Mouse (Mus musculus) right cerebral cortex, postnatal 10 days (tissue): ENCODE data around the gene Kif2c.

ENCODE experiments used
- DNase-seq, 2 experiments: peaks; one replicate each; pipeline ENCODE4 v3.0.0; 2021; ENCODE audit warnings: low spot score in 2 of 2

Kif2c gene

DNA sequence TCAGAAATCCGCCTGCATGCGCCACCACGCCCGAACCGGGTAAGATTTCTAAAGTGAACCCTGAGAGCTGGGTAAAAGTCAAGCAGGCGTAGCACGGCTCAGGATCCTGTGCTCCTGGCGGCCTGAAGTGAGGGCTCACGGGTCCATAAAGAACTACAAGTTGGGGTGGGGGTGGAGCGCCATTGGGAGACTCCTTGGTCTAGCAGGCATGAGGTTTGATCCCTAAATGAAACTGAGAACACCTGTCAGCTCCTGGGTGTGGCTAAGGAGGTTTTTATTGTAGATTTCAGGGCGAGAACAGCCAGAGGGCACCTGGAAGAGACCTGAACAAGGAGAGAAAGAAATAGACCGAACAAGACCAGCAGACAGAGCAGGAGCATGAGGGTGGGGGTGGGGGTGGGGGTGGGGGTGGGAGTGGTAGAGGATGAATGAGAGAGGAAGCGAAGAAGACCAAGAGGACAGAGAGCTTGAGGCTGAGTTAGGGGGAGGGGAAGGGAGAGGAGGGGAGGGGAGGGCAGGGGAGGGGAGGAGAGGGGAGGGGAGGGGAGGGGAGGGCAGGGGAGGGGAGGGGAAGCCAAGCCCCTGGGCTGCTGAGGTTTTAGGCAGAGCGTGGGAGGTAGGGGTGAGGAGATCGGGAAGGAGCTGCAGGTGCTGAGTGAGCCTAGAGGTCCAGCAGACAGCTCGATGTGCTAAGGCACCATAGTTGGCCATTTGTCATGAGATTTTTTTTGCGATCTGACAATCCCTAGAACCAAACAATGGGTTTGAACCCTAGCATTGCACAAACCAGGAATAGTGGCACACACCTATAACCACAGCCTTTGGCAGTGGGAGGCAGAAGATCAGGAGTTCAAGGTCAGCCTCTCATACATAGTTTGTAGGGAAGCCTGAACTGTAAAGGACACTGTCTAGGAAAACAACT lies 43.9 kb downstream of the Kif2c start:
- DNase-seq: no peak

DNA sequence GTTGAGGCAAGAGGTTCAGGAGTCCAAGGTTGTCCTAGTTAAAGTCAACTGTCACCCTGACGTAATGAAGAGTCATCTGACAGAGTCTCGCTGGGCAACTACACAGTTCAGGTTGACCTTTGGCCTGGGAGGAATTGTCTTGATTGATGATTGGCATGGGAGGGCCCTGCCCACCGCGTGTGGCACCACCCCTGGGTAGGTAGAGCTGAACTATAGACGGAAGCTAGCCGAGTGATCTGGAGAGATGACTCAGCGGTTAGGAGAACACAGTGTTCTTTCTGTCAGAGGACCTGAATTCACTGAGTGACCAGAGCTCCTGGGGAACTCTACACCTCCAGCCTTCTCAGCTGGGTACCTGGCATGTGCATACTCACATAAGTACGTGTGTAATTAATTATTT lies 46.4 kb downstream of the Kif2c start:
- no peak for DNase-seq

DNA sequence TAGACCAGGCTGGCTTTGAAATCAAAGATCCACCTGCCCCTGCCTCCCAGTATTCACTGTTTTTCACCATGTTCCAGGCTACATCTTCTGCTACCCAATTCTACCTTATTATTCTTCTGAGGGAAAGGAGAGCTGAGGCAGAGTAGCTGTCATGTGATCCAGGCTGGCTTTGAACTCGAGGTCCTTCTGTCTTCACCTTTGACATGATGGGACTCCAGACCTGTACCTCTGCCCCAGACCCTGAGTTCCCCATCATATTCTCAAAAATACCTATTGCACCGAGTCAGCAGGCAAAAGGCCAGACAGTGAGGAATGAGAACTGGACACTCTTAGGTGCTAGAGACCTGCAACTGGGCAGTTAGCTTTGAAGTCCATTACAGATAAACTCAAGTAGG lies 47.8 kb downstream of the Kif2c start:
- peak in 1 of 2 experiments; percentile 33 for DNase-seq

DNA sequence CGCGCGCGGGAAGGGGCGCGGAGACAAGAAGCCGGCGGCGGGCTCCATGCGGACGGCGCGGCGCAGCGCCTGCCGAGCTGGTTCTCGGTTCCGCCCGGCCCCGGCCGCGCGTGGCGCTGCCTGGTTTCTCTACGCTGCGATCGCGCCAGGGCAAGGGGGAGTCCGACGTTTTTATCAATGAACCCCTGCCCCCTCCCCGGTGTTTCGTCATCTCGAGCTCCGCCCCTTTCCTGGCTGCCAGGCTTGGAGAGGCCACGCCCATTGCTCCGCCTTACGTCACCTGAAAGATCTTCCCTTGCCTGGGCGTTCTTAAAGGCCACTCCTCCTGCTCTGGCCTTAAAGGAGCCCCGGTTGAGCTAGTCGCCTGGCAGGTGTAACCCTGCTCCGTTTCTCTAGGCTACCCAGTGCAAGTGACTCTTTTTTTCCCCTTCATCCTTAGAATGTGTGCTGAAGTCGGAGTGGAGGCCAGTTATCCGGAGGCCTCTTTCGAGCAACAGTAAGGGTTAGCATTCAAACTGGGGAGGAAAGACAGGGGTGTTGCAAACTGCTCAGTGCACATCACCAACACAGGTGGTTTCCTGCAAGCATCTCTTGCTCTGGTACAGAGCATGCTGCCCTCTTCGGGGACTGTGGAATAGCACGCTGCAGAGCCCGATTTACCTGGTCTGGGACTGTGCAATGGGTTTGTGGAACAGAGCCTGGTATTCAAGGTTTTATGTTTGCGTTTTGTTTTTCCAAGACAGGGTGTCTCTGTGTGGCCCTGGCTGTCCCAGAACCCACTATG lies 48.4 kb downstream of the Kif2c start, which contains the start of gene Plk3:
Gene Plk3 (minus strand): TSS at position 147 of the 784 bp plus-strand sequence.
- peak; percentile 98 for DNase-seq

DNA sequence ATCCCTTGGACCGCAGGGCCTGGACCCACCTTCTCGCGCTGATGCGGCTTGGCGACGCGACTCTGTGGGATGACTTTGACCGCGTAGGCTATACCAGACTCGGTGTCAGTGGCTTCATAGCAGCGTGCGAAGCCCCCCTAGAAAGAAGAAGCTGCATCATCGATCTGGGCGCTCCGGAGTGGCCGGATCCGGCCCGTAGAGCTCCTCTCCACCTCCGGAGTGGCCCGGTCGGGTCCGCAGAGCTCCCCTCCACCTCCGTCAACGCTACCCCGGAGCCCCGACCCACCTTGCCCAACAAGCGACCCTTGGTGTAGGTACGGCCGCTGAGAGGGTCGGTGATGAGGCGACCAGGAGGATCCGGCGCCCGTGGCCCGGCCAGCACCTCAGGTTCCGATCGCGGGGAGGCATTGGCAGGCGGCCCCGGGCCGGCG lies 49.1 kb downstream of the Kif2c start:
- no peak for DNase-seq

DNA sequence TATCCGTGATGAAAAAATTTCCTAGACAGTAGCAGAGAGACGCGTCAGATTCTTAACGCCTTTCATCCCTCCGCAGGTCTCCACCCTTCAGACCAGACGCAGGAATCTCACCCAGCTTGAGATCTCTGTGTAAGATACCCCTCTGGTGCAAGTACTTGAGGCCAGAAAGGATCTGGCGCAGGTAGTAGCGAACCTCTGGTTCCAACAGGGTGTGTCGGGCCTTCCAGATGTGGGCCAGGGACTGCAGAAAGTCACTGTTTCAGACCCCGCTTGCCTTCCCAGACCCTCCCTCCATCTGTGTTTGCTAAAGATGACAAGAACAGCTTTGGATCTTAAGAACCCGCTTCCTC lies 49.7 kb downstream of the Kif2c start:
- DNase-seq: no peak

DNA sequence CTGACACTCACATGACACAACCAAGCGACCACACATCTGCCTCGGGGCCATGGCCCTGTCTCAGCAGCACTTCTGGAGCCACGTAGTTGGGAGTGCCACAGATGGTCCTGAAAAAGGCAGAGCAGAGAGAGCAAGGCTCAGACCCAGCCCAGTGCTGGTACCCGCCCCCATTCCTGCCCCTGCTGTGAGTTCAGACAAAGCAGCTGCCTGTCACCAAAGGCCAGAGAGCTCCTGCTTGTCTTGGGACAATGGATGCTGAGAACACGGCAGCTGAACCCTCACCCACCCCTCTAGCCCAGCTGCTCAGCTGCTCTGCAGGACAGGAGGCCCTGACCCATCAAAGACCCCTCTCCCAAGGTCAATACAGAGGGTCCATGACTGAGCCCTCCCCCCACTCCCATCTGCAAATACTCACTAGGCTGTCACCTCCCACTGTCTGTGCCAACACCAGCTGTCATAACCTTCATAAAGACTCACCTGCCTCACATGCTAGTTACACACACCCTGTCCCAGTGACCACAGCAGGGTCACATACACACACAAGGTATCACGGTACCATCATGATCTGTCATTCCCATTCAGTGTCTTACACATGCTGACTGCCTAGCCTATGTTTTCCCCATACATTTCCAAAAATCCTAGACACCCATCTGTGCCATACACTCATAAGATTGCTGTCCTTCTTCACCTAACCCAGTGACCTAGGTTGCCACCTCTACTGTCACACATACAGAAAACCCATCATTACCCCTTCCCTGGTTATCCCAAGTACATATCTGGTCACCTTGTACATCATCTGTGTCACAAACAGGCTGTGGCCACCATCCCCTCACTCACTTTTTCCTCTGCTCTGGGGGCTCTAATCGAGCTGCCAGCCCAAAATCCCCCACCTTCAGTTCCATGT lies 50.3 kb downstream of the Kif2c start:
- DNase-seq: no peak

DNA sequence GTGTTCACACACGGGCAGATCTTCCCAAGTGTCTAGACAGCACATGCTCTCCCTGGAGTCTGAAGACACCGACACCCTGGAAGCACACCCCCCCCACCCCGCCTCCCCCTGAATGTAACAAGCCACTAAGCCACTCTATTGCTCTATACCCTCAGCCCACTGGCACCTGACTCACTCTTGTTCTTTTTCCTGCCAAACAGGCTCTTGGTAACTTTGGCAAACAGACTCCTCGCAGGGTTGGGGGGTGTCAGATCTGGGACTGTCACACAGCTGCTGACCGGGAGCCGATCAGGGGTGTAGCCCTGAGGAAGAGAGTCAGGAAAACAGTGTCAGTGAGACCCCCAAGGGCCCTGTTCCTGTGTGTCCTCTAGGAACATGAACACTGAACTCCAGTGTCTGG lies 51.2 kb downstream of the Kif2c start:
- peak in 1 of 2 experiments; percentile 17 for DNase-seq

DNA sequence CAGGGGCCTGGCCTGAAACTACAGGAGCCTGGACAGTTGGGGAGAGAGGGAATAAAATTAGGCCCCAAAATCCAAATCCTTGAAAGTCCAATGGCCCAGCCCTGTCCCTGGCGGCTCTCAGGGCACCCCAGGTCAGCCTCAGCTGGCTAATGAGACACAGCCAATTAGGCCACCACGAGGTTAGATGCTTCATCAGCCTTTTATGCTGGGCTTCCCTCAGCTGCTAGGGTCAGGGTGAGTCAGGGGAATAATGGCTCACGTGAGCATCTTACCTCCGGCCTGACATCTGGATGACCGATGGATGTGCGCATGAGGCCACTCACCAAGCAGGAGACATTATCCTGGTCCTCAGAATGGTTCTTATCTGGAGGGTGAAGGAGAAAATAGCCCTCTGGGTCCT lies 51.6 kb downstream of the Kif2c start:
- peak in 1 of 2 experiments; percentile 22 for DNase-seq

DNA sequence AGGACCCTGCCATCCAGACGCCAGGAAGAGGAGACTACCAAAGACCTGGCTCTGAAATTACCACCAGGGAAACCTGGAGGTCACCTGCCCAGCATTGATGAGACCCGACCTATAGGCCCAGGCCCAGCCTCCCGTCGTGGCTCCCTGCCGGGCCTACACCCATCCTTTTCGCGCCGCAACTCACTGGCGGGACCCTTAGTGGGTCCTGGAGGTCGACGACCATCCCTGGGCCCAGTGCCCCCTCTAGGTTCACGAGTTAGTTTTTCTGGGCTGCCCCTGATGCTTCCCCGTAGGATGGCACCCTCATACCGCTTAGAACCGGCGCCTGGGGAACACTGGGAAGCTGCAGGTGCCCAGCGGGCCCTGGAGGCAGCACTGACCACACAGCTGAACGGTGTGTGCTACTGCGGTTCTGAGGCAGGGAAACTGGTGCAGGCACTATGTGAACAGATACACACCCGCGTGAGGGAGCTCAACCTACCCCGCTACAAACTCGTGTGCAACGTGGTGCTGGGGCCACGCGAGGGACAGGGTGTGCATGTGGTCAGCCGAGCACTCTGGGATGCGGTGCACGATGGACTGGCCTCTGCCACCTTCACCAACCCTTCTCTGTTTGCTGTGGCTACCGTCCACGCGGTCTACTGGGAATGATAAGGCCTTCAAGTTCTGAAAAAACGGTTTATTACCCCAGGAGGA lies 54.3 kb downstream of the Kif2c start:
- DNase-seq: peak in 1 of 2 experiments; percentile 27

DNA sequence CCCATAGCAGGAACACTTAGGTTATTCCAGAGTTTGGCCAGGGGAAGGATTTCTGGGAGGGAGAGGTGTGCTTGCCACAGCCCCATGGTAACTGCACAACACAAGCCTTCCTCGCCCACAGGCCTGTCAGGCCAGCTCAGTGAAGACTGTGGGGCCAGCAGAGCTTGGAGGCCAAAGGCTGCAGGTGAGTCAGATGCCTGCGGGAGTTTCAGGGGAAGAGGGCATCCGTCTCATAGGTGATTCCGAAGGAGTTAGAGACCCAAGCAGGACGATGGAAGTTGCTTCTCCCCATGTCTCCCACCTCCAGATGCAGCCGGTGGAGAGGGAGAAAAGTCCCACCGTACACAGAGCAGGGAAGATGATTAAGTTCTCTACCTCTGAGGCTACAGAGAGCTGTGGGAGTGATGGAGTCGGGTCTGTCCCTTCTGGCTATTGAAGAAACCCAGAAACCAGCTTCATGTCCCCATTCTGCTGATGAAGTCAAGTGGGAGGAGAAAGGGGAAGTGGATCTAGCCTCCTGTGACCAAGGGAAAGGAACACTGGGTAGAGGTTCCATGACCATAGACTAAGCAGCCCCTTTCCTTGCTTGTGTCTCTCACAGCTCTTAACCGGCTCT lies 55.7 kb downstream of the Kif2c start, which contains the start of gene Tctex1d4:
Gene Tctex1d4 (plus strand): TSS at position 120 of the 616 bp plus-strand sequence.
- DNase-seq: peak; percentile 16 to 27

DNA sequence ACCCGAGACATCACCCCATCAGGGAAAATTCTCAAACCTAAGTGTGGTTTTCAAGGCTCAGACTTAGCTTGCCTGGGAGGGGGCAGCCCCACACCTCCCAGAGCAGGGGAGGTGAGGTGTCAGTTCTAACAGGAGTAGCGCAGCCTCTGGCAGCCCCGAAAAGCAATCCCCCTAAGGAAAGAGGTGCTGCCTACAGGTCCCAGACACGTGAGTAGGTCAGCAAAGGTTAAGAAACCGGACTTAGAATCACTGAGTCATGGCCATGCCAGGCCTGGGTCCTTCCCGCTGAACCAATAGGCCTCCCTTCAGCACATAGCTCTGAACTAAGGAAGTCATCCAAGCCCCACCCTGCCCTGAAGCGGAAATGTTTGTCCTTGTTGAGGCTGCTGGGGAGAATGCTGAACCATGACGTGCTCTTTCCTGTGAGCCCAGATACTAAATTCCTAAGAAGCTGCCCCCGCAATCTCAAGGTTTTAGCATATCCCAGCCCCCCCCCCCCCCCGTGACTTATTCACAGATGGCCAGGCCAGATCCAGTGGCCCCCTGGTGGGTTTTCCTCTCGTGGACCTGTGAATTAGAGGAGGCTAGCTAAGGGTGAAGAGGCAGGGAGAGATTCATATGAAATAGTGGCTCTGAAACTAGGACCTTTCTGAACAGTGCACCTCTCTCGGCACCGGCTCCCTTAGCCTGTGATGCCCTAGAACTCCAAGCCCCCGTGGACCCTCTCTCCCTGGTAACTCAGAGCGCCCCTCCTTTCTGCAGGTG lies 56.3 kb downstream of the Kif2c start:
- peak; percentile 57 to 65 for DNase-seq

DNA sequence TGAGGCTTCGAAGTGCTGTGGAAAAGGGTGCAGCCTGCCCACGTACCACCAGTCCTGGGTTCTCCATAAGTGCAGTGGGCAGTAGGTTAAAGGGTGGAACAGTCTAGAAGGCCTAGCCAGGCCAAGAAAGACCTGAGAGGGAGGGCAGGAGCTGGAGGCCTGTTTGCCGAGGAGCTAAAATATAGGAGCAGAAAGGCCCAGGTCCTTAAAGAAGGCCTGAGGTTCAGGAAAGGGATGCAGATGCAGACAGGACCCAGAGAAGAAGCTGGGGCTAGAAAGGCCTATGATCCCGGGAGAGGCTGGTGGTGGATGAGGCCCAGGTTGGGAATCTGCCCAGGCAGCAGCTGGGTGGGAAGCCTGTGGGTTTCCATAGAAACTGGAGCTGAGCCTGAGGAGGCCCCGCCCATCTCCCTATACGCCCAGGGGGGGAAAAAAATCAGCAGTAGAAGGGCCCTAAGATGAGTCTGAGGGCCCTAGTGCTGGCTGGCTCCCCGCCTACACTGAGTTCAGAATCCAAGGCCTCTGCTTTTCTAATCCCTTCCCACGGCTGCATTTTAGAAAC lies 57.0 kb downstream of the Kif2c start, which contains the start of gene Btbd19:
Gene Btbd19 (minus strand): TSS at position 378 of the 562 bp plus-strand sequence.
- peak; percentile 90 to 92 for DNase-seq

DNA sequence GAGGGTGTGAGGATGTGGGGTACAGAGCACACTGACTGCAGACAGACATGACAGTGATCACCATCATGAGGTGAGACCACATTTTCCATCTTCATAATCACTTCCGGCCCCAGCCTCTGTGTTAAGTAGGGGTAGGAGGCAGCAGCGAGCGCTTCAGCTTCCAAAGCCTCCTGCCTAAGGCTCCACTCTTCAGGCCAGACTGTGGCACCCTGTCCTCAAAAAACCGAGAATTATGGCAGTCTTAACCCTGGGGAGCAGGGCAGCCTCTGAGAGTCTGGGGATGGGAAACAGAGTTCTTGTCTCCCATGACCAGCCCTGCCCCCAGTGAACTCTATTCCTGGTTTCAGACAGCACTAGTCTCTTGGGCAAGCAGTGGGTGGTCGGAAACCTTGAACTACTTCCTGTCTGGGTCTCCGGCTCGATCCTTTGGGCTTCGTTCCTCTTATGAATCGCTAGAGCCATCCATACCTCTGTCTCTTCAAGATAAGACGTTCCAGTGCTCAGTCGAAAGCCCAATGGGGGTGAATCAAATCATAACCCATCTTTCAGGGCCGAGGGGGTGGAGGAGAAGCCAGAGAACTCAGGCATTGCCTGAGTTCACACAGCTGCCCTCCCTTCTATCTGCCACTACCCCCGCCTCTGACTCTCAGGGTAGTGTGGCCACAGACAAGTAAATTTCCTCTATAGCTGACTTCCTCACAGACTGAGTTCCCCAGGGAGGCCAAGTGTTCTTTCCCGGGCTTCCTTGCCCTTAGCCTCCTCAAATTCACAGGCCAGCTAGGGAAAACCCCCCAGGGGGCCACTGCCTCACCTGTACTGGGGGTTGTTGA lies 57.7 kb downstream of the Kif2c start:
- DNase-seq: peak; percentile 60 to 69

DNA sequence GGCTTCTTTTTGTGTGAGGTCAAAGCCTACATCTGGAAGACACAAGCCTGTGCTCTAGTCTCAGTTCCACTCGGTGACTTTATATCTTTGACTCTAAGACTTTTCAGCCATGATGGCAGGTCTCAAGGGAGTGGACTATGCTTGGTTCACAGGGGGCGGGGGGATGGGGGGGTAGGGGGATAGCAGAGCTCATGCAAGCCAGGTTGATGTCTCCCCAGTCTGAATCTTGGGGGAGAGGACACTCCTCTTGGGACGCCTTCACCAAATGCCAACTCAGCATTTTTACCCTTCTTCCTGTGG lies 58.3 kb downstream of the Kif2c start:
- DNase-seq: no peak

DNA sequence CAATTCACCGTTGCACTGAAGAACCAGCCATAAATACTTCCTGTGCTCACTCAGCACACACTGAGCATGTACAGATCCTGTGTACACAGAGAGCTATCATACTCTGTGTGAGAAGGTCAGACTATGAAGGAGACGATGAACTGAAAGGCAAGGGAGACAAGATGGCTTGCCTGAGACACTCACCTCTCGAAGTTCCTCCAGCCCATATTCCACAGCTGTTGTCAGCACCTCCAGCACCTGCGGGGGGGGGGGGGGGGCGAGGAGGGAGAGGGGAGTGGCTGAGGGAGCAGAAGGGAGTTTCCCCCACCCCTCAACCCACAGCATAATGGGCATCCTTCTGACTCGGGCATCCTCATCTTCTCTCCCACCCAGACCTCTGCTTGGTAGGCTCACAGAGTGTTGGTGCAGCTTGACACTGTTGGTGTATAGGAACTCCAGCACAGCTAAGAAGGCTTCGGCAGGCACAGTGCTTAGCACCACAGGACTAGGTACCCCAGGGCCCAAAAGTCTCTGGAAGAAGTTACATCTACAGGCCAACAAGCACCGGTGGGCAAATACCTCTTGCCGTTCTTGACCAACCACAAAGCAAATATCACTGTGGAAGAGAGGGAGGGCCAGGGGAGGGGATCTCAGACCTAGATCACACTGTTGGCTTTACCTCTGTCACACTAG lies 58.8 kb downstream of the Kif2c start:
- peak in 1 of 2 experiments; percentile 15 for DNase-seq

DNA sequence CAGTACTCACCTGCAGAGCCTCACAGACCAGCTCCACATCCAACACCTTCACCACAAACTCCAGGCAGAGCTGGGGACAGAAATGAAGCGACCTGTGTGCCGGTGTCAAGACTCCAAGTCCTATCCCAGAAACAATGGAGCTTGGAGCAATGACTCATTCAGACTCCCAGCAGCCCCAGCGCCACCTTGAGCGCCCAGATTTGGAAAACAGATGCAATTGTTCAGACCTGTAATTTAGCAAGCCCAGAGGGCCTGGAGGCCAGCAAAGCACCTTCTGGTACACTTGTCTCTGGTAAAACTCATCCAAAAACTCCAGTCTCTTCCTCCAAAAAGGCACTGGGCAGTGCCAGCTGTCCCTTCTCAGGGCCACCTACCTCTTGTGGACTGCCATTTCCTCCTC lies 60.2 kb downstream of the Kif2c start:
- DNase-seq: peak in 1 of 2 experiments; percentile 21
